In the genomic region with DNA sequence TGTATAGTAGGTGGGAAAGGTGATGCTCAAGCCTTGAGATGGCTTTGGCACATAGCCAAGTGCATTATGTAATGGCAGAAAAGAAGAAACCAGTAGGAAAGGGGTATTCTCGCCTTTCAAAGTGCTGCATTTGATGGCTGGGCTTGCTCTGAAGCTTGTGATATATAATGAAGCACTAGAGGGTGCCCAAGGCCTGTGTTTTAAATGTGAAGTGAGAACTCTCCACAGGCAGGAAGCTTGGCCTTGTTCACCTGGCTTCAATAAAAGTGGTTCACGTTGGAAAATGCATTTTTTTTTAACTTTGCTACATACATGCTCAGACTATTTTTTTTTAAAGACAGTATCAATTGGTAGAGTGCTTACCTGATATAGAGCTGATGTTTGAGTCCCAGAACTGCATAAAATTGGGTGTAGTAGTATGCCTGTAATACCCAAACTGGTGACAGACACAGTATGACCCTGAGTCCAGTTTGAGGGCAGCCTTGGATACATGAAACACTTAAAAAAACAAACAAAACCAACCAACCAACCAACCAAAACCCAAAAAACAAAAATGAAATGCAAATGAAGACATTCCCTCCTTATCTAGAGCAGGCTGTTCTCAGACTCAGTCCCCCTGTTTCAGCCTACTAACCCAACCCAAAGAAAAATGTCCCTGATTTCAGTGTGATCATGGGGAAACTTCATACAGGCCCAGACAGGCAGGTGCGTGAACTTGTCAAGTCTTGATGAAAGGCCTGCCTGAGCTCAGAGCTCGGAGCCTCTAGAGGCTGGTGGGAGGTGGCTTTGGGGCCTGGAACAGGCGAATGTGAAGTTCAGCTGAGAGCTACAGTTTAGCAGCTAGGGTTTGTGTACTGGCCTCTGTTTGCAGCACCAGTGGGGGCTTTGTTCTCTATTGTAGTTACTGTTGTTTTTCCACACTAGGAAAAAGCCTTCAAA, we compare ENCODE assay signal across 9 mouse cellular contexts. TPM values are rescaled to one million over a fixed set of nuclear protein-coding genes. Genes with fewer than 3 reads are reported as not detected.
DNase-seq lines count a peak whose midpoint lies in the region; ATAC-seq lines count a peak whose summit lies in the region.
"Had no signal": no experiment of that assay in that cellular context is flagged by ENCODE, and none has a peak within 500 bp of the region (broad histone marks: within the 10 kb centered on the region; RNA-seq: fewer than 3 reads in every experiment).

No protein-coding gene starts in this region.

- no peak overlapping the region for H3K4me2 ChIP-seq in forebrain, embryonic 14.5 days (ENCODE audit: low read length)
- no peak overlapping the region for H3K4me2 ChIP-seq in limb, embryonic 11.5 days (ENCODE audit: low read depth, severe bottlenecking)
- H3K4me2 ChIP-seq: embryonic facial prominence, embryonic 15.5 days had no signal

- no peaks in the 10 kb centered on the region for H3K9me3 ChIP-seq in forebrain, embryonic 14.5 days (replicated peaks; ENCODE audit: control insufficient read depth, low read length)
- H3K9me3 ChIP-seq in limb, embryonic 11.5 days (ENCODE audit: control insufficient read depth, low read length): no peaks in the 10 kb centered on the region
- H3K9me3 ChIP-seq: embryonic facial prominence, embryonic 15.5 days had no signal

- no peaks in the 10 kb centered on the region for H3K36me3 ChIP-seq in forebrain, embryonic 14.5 days (ENCODE audit: control insufficient read depth, insufficient read depth, low read length)
- no peaks in the 10 kb centered on the region for H3K36me3 ChIP-seq in limb, embryonic 11.5 days (ENCODE audit: control insufficient read depth, insufficient read depth, low read length)
- H3K36me3 ChIP-seq: embryonic facial prominence, embryonic 15.5 days had no signal

- H3K9ac ChIP-seq in forebrain, embryonic 14.5 days (ENCODE audit: low read length): no peak overlapping the region
- no peak overlapping the region for H3K9ac ChIP-seq in limb, embryonic 11.5 days (ENCODE audit: low read length)
- H3K9ac ChIP-seq: embryonic facial prominence, embryonic 15.5 days had no signal

- H3K27me3 ChIP-seq in forebrain, embryonic 14.5 days (replicated peaks; ENCODE audit: control insufficient read depth, insufficient read depth, low read length): no peaks in the 10 kb centered on the region
- no peaks in the 10 kb centered on the region for H3K27me3 ChIP-seq in limb, embryonic 11.5 days (ENCODE audit: control insufficient read depth, insufficient read depth, low read length)
- H3K27me3 ChIP-seq: embryonic facial prominence, embryonic 15.5 days had no signal

- no peaks in the 10 kb centered on the region; the same call in 1 of the 2 replicates for H3K4me1 ChIP-seq in forebrain, embryonic 14.5 days (ENCODE audit: control insufficient read depth, insufficient read depth, low read length)
- peaks cover 7% of the 10 kb centered on the region for H3K4me1 ChIP-seq in limb, embryonic 11.5 days (ENCODE audit: control insufficient read depth, insufficient read depth, low read length)

- no peak overlapping the region for H3K27ac ChIP-seq in forebrain, embryonic 14.5 days (ENCODE audit: low read depth, low read length)
- H3K27ac ChIP-seq in limb, embryonic 11.5 days (replicated peaks; ENCODE audit: low read depth, low read length): no peak overlapping the region
- H3K27ac ChIP-seq: embryonic facial prominence, embryonic 15.5 days had no signal

- H3K4me3 ChIP-seq in forebrain, embryonic 14.5 days (ENCODE audit: low read depth, low read length): no peak overlapping the region
- no peak overlapping the region for H3K4me3 ChIP-seq in limb, embryonic 11.5 days (ENCODE audit: low read depth, low read length)
- H3K4me3 ChIP-seq: embryonic facial prominence, embryonic 15.5 days had no signal

- peak; percentile 77 for ATAC-seq in forebrain, embryonic 14.5 days
- no peak; the same call in 1 of the 2 replicates for ATAC-seq in limb, embryonic 11.5 days (ENCODE audit: insufficient number of reproducible peaks, low FRiP score, low TSS enrichment, low read depth)

- DNase-seq in ovary, postnatal 14 days (ENCODE audit: low spot score): peak; percentile 38
- DNase-seq in ovary, adult 18-20 months (ENCODE audit: low spot score): no peak
- peak; percentile 38 for DNase-seq in cerebellum, adult 11 months
- DNase-seq in forebrain, embryonic 14.5 days (ENCODE audit: low spot score): peak; percentile 82
- peak; percentile 27 for DNase-seq in kidney, adult 18-20 months
- DNase-seq in limb, embryonic 11.5 days (ENCODE audit: low spot score): peak; percentile 68
- DNase-seq in retina, adult 2 months (ENCODE audit: low read depth, low spot score): peak; percentile 26
- no peak for DNase-seq in urinary bladder, adult 2 months (ENCODE audit: low spot score)

- WGBS in forebrain, embryonic 14.5 days: 40% methylated on average over 5 of the region's 5 CpGs
- 44% methylated on average over 5 of the region's 5 CpGs for WGBS in limb, embryonic 11.5 days

RNA-seq across cellular contexts. Expression of a gene that starts 44.0 kb away (rescaled TPM):
- 7.4 and 8.3 TPM in 2 replicates for polyA plus RNA-seq in forebrain, embryonic 14.5 days (2014; fragmentation: Nextera tagmentation; extraction: Ambion mirVana)
- polyA plus RNA-seq in limb, embryonic 11.5 days (2014; fragmentation: Nextera tagmentation; extraction: Ambion mirVana): 6.5 and 7.5 TPM in 2 replicates
- 9.1 and 10.6 TPM in 2 replicates for polyA plus RNA-seq in urinary bladder, adult 2 months (2012; rRNA removed)

Comparison
In these comparisons a context has a peak if more than half of its experiments do, and no peak if none do; other contexts are left out.
1. DNase-seq: peak in ovary, postnatal 14 days (single experiment), cerebellum, adult 11 months (single experiment), forebrain, embryonic 14.5 days (single experiment), kidney, adult 18-20 months (single experiment), limb, embryonic 11.5 days (single experiment) and retina, adult 2 months (single experiment); none in ovary, adult 18-20 months (single experiment) and urinary bladder, adult 2 months (single experiment).